Mouse (Mus musculus) brain, adult 2 months (tissue): ENCODE data around the gene Fas.
A peak's percentile ranks its signal among the peaks of the same experiment; 100 is the strongest.

Experiments used
- DNase-seq: peaks from one replicate; pipeline ENCODE4 v3.0.0; 2011; ENCODE audit warnings: low read depth, low spot score

Fas gene

DNA sequence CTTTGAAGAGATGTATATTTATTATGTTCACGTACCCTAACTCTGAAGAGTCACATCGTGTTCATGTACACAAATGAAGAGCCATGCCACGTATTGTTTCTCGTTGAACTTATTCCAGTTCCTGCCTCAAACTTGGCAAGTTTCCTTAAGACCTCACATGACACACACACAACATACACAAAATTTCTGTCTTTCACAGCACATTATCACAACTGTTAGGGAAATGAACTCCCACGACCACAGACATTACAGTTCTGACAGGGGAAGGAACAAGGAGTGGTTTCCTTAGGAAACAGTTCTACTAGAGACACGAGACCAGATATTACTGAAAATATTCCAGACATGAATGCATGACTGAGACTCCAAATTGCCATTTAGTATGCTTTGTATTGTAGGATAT, 6.9 kb upstream of the Fas start:
- no peak for DNase-seq

DNA sequence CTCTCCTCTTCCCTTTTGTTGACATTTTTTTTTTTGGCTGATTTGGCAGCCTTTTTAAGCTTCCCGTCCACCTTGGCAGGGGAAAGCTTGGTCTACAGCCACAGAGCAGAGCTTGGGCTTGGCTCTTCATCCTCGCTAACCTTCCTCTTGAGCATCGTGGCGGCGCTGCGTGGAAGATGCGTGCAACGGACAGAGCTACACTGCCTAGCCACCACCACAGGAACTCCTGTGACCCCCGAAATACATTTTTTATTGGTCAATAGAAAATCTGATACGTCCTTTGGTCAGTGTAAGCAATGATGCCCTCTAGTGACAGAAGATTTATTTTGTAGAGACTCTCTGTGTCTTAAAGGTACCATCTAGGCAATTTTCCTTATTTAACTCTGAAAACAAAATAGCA, 6.1 kb upstream of the Fas start:
- peak; percentile 16 for DNase-seq

DNA sequence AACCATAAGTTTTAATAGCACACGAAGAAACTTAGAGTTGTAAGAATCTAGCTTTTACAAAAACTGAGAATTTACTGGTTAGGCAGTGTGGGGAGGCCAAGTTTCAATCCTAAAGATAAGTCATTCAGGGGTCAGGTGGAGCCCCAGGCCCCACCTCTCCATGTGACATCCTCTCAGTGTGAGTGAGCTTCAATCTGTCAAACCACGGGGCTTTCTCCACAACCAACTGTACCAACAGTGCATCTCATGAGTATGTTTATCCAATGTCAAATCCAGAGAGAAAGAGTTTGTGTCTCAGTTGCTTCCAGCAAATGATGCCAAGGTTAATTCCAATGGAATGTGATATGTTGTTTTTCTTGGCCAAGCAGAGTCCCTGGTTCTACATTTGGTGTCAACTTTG, 5.6 kb upstream of the Fas start:
- no peak for DNase-seq

DNA sequence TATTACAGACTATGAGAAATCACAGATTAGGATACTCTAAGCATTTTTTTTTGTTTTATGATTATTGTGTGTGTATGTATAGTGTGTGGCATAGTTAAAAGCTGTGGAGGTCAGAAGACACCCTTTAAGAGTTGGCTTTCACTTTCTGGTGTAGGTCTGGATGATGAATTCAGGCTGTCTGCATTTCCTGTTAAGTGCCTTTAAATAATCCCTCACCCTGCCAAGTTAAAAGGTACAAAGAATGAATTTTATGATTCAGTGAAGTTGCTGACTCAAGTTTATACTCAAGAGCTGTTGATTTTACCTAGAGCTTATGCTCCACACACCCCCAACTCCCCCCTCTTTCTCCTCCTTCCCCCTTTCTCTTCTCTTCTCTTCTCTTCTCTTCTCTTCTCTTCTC, 3.2 kb upstream of the Fas start:
- DNase-seq, result no peak

DNA sequence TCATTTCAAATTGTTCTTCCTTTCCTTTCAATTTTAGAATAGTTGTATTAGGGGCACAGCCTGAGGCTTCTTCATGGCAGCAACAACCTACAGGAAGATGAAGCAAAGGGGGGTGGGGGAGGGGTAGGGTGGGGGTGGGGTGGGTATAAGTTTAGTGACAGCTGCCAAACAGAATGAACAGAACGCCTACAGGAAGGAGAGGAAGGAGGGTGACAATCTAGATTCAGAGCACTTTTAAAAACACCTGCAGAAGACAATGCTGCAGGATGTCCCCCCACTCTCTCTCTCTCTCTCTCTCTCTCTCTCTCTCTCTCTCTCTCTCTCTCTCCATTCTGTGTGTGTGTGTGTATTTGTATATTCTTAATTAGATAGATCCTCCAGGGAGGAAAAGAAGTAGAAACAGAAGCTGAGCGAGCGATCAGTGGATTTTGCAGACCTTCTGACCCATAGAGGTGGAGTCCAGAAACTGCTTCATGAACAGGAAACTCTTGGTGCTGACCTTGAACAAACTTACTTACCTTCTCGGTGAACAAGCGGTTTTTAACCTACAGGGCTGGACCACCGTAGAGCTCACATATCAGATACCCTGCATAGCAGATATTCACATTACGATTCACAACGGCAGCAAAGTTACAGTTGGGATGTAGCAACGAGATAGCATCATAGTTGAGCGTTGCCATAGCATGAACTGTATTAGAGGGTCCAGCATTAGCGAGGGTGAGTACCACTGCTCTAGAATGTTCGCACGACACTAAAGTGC, 2.6 kb upstream of the Fas start:
- no peak for DNase-seq

DNA sequence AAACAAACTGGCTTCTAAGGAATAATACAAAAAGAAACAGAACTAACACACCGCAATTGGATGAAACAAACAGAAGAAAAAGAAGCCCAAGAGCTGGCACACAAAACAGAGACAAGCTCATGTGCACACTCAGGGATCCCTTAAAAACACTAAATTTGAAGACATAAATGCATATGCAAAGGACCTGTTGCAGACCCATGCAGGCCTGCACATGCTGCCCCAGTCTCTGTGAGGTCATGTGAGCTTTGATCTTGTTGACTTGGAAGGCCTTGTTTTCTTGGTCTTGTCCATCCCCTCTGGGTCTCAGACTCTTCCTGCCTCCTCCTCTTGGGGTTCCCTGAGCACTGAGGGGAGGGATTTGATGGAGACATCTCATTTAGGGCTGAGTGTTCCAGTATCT, 1.8 kb upstream of the Fas start:
- DNase-seq, result no peak

DNA sequence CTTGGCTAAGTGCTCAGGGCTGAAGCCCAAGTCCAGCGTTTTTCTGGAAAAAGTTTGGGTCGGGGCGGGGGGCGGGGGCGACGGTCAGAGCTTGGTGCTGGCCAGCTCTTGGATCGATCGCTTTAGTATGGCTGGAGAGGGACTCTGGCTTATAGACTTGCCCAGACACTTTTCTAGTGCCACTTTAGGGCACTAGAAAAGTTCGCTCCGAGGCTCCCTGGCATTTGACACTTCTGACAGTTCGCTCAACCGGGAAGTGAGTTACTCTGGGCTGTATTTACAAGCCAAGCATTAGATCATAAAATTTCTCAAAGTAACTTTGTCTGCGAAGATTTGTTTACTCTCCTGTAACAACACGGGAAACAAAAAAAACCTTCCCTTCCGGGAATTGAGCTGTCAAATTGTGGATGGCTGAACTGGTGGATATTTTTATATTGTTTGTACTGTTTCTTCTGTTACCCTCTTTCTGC, 441 bp downstream of the Fas start:
- no peak for DNase-seq

DNA sequence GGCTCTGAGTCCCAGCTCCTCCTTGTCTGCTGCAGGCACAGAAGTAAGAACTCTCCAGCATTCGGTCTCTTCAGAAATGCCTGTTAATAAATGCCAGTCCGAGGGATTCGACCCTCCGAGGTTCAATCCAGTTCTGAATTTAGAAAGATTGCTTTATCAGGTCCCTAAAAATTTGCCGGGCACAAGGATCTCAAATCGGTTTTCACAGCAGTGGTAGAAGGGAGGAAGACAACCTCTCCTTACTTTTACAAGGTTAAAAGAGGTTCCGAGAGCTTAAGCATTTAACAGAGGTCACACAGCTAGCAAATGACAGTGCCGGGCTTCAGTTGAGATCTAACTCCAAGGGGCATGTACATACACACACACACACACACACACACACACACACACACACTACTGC, 913 bp downstream of the Fas start:
- no peak for DNase-seq

DNA sequence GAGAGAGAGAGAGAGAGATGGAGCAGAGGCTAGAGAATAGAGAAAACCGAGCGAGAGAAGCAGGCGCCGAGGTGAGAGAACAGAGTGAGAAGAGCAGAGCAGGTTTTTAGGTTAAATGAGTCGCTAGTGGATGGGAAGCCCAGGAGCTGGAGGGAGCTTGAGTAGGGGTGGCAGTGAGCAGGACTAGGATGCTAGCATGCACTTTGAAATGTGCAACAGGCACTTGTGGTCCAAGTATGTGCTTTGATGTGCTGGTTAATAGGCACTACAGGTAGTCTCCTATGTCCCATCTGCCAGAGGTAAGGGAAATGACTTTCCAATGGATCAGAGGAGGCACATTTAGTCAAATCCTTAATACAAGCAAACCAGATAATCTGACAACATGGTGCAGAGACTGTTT, 1.5 kb downstream of the Fas start:
- no peak for DNase-seq

DNA sequence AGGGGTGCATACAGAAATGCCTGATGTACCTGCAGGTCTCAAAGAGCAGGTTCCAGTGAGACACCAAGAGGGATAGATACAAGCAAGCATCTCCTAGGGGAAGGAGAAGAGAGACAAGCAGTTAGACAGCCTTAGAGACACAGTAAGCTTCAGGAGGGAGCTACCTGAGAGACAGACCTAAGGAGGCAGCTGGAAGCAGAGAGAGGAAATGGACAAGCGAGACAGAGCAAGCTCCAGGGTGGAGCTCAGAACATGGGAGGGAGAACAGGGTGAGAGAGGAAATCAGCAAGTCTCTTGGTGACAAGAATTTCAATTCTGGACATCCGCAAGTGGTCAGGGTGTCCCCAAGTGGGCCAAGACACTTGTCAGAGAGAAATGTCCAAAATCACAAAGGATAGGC, 2.2 kb downstream of the Fas start:
- no peak for DNase-seq

DNA sequence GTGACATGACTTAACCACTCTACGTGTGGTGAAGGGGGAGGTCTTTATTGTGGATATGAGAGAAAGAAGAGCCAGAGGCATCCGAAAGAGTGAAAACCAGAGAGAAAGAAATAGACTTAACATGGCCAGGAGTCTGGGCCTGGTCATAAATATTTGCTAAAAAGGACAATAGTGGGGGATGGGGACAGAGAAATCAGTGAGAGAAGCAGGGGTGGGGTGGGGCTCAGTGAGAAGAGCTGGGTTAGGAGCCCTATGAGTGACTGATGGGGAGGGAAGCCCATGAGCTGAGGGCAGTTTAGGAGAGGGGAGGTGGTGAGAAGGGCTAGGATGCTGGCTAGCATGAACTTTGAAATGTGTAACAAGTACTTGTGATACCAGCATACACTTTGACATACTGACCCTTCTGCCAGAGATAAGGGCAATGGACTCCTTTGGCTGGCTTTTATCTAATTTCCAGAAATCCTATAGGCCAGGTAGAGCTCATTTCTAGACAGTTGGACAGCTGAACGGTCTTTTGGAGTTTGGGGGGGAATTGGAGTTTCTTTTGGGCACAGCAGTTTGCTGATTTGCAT, 3.0 kb downstream of the Fas start:
- no peak for DNase-seq

DNA sequence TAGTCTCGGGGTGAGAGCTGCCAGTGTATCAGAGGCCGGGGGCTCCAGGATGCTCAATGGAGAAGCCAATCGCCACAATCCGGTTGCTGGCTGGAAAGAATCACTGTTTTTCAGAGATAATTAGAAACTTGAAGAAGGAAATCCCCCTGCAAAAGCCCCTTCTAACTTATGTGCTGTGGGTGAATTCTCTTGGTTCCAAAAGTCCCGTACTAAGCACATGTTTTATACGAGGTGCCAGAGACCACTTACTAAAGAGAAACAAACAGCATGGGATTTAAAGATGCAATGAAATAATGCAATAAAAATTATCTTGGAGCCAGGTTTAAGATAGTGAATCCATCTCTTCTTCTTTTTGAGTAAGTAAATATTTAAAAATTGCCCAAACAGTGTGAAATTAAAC, 5.0 kb downstream of the Fas start:
- DNase-seq, result no peak

DNA sequence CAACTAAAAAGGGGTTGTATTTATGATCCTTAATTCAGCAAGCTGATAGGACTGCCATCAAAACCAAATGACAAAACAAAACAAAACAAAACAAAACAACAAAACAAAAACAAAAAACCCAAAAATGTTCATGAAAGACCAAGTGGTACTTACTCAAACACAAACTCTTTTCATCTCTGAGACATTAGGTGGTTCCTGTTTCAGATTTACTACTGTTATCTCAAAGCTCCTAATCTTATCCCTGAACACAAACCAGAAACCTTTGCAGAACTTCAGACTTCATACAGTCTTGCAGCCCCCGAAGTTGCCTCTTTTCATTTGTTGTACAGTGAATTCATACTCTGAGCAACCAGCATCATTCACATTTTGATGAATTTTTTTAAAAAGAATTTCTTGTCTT, 8.1 kb downstream of the Fas start:
- DNase-seq, result no peak

DNA sequence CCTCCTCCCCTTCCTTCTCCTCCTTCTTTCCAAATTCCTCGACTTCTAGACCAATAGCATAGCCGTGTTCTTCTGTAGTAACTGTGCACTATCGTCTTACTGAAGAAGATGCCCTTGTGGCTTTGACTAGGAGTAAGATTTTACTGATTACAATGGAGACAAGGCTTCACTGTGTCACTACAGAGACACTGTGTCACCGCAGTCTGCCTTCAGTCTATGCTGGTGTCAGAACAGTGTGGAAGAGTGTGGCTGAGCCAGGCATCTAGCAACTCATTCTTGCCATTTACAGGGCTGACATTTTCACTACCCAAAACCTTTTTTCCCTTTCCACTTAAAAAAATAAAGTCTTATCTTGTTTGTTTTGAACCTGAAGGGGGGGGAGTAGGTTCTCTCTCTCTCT, 8.8 kb downstream of the Fas start:
- DNase-seq, result no peak

DNA sequence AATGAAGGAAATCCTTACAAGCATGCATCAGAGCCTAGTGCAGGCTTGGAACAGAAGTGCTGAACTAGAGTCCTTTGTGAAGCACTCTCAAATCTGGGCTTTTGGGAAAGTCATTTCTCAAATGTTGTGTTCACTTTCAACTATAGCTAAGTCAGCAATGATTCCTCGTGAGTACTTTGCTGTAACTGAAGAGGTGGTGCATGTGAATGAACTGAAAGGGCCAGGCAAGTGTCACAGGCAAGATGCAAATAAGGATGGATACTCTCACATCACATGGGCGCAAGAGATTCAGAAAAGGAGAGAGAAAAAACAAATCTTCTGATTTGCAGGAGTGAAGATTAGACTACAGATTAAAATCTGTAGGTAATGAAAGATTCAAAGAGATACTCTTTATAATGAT, 10.0 kb downstream of the Fas start:
- no peak for DNase-seq

DNA sequence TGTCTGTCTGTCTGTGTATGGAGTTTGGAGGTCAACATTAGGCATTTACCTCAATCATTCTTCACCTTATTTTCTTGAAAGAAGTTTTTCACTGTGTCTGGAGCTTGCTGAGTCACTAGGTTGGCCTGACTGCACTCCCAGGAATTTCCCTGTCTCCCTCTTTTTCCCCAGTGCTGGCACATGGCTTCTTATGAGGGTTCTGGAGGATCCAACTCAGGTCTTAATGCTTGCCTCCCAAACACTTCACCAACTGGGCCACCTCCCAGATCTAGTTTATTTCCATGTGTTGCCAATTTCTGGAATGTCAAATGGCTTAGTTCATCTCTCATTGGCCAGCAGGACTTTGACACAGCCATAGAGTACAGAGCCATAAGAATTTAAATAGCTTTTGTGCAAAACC, 14.5 kb downstream of the Fas start:
- no peak for DNase-seq

DNA sequence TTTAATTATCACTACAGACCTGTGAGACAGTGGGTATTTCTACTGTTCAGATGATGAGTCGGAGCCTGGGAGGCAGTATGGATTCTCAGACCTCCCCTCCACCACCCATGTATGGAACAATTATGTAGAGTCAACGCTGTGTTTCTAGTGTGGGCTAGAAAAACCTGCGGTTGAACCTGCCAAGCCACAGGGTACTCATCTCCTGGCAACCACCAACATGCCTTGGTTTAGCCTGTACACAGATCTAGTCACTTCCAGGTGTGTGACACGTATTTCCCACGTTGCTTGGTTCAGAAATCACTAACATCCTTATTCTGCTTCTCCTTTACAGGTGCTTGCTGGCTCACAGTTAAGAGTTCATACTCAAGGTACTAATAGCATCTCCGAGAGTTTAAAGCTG, 16.3 kb downstream of the Fas start:
- DNase-seq, result no peak

DNA sequence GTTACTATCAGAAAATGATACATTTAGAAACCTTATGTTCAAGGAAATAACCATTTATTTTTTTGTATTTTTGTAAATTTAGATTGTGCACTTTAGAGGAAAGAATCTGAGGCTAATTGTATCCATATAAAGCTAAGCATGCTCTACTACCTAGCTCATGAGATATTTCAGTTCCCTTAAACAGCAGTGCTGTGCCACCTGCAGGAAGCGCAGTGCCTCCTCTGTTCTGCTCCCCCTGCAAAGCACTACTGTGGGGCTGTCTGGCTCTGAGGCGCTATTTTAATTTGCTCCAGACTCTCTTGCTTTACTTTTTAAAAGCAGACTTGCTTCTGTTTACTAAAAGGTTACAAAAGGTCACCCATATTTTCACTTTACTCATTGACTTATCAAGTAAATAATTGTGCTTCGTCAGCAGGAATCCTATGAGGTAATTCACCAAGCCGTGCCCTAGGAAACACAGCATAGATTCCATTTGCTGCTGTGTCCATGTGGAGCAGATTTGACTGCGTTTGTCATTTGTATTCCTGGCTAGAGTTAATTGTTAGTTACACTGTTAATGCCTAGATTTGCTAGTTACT, 21.8 kb downstream of the Fas start:
- DNase-seq, result no peak

DNA sequence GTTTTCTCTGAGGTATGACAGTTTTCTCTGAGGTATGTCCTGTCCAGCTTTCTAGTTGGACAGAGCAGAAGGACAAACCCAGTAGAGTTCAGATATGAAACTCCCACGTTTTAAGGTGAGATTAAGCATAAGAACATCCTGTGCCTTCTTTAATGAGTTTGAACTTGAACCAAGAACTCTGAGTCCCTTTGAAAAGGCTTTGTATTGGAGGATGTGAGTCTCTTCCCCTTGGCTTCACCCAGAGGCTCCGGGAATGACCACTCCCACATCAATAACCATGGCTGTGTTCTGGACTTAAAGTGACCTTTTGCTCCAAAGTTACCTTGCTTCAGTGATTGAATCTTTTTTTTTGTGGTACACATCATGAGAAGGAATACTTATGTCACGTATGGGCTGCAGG, 37.6 kb downstream of the Fas start:
- no peak for DNase-seq

DNA sequence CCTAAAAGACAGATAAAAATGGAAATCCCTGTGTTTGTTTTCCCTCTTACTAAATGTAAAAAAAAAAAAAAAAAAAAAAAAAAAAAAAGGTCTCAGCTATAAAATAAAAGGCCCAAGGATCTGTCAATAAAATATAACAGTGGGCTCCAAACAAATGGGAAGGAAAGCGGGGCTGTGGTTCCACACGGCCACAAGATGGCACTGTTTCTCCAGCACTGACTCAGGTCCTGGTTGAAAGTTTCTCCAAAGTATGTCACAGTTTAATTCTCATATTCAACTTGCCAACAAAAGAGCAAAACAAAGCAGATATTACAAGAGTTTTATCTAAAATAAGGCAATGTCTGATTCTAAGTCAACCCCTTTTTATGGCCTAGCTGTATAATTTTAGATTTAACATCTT, 43.8 kb downstream of the Fas start:
- DNase-seq, result peak; percentile 74

DNA sequence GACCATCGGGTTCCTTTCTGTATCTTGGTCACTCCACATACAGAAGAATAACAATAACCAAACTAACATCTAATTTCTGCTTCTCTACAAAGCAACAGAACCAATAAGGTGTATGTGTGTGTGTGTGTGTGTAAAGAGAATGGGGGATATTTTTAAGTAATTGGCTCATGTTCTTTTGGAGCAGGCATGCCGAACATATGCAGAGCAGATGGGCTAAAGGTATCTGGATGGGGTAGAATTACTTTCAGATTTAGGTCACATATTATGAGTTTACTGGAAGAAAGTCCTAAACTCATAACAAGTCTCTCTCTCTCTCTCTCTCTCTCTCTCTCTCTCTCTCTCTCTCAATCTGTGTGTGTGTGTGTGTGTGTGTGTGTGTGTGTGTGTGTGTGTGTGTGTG, 54.2 kb downstream of the Fas start:
- DNase-seq, result peak; percentile 23

DNA sequence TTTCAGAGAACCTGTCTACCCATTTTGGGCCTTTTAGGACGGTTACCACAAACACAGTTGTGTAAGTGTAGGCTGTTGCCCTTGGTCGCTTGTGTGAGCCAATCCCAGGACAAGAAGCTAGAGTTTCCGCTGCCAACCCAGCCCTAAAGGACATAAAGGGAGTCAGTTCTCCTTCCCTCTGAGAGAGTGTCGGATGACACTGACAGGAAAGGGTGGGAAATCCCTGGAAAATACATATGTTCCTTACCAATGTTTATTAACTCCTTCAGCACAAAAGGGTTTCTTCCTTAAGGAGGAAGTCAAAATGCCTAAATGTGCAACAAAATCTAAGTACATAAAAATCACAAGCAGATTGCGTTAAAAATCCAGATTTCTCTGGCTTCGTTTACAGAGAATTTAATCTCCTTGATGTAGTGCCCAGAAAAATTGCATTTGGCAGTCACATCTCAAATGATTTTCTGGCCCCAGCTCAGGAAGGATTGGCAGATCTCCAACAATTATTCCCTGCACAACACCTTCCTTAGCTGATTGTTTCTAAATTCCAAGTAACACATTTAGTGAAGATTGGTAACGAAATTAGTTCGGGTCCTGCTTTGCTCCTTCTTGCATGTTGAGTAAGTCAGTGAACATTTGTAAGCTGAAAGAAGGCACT, 55.3 kb downstream of the Fas start:
- DNase-seq, result peak; percentile 74

DNA sequence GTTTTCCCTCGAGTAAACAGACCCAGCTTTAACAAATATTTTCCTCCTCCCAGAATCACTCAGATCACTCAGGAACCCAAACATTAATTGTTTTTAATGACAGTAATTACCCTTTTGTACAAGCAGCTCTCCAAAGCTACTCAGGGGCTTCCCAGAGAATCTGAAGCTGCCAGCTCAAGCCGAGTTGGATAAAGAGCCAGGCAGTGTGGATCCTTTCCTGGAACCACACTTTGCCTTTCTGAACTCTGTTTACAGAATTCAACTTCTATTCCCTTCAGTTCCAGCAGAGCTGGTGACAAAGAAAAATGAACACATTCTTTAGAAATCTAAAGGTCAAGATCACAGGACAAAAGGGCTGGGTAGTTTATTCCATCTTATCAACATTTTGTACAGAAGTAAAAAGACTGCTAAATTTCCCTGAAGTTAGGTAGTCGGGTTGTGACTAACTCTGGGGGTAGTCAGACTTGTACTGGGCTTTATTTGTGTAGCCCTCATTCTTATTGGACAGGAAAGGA, 62.9 kb downstream of the Fas start:
- no peak for DNase-seq
